Mouse (Mus musculus) liver, embryonic 11.5 days (tissue): ENCODE results near the gene Tspan17. TPM values are rescaled to one million over a fixed set of nuclear protein-coding genes. Genes with fewer than 3 reads are reported as not detected.

Experiments
- ATAC-seq: fragments of 200-750 bp; cut with Nextera tagmentation; replicated peaks from 2 replicates; pipeline ENCODE4 v1.8.0; 2017; ENCODE audit warnings: moderate number of reproducible peaks, mild to moderate bottlenecking, moderate TSS enrichment, moderate library complexity; ENCODE audit not compliant: low FRiP score
- DNase-seq: peaks from one replicate; pipeline ENCODE4 v3.0.0-alpha.2; 2017; ENCODE audit warnings: low spot score
- H3K27ac ChIP-seq: fragments of 300-500 bp; sonication (generic); 2 replicates; pipeline ENCODE4 v1.5.1; 2014; ENCODE audit warnings: mild to moderate bottlenecking, low read depth, low read length, control low read depth
- H3K27me3 ChIP-seq: fragments of 300-500 bp; sonication (generic); replicated peaks from 2 replicates; pipeline ENCODE4 v1.6.1; 2014; ENCODE audit warnings: low read length, mixed read lengths; ENCODE audit not compliant: control insufficient read depth, insufficient read depth
- H3K36me3 ChIP-seq: fragments of 300-500 bp; sonication (generic); 2 replicates; pipeline ENCODE4 v1.6.1; 2014; ENCODE audit warnings: mild to moderate bottlenecking, low read length, moderate library complexity, mixed read lengths; ENCODE audit not compliant: control insufficient read depth, insufficient read depth
- H3K4me1 ChIP-seq: fragments of 300-500 bp; sonication (generic); replicated peaks from 2 replicates; pipeline ENCODE4 v1.6.1; 2014; ENCODE audit warnings: low read length, mixed read lengths; ENCODE audit not compliant: control insufficient read depth, insufficient read depth
- H3K4me2 ChIP-seq: fragments of 300-500 bp; sonication (generic); 2 replicates; pipeline ENCODE4 v1.6.1; 2014; ENCODE audit warnings: mild to moderate bottlenecking, control low read depth, moderate library complexity
- H3K4me3 ChIP-seq: fragments of 300-500 bp; sonication (generic); 2 replicates; pipeline ENCODE4 v1.5.1; 2014; ENCODE audit warnings: low read depth, low read length, control low read depth
- H3K9ac ChIP-seq: fragments of 300-500 bp; sonication (generic); 2 replicates; pipeline ENCODE4 v1.6.1; 2014; ENCODE audit warnings: low read depth, low read length, control low read depth
- H3K9me3 ChIP-seq: fragments of 300-500 bp; sonication (generic); 2 replicates; pipeline ENCODE4 v1.6.1; 2016; ENCODE audit warnings: low read length, inconsistent platforms, mixed read lengths; ENCODE audit not compliant: control insufficient read depth
- WGBS: fragments of 180-500 bp; shearing (Covaris S2); extraction: QIAGEN DNeasy Blood & Tissue Kit; methylation state at CpG from one replicate; pipeline ENCODE4 v1.1.7; 2014; 5-methylcytosine and 5-hydroxymethylcytosine counted together
- polyA plus RNA-seq: library from polyadenylated mRNA; unstranded; fragments of >200 nt; fragmentation: Nextera tagmentation; extraction: Ambion mirVana; gene quantifications from 2 replicates; pipeline ENCODE4 v1.2.1, GENCODE M21; 2014

Tspan17 gene
- polyA plus RNA-seq, 1 experiment from 2014 or later = 2.6 TPM

GRCm38 (mm10) chr13:54797356-54797755, 8.2 kb downstream of the Tspan17 start:
- no peak overlapping the region for H3K4me2 ChIP-seq
- H3K9ac ChIP-seq = no peak overlapping the region
- ATAC-seq = no peak
- H3K36me3 ChIP-seq = no peaks in the 10 kb centered on the region
- no peak overlapping the region for H3K27ac ChIP-seq
- peaks cover 2% of the 10 kb centered on the region for H3K27me3 ChIP-seq
- H3K4me1 ChIP-seq = no peaks in the 10 kb centered on the region
- no peak overlapping the region for H3K4me3 ChIP-seq
- WGBS = 44% methylated on average over 4 of the region's 4 CpGs
- no peak for DNase-seq
- no peaks in the 10 kb centered on the region for H3K9me3 ChIP-seq

GRCm38 (mm10) chr13:54797861-54798643, 8.9 kb downstream of the Tspan17 start:
- Histone ChIP-seq H3K27me3 (no peaks in the 10 kb centered on the region; the same call in 1 of the 2 replicates), H3K4me2 (no peak overlapping the region), H3K36me3 (no peaks in the 10 kb centered on the region), H3K9me3 (no peaks in the 10 kb centered on the region), H3K4me3 (no peak overlapping the region), H3K27ac (no peak overlapping the region), H3K4me1 (no peaks in the 10 kb centered on the region), H3K9ac (no peak overlapping the region)
- WGBS = 74% methylated on average over 16 of the region's 16 CpGs
- ATAC-seq = no peak
- no peak for DNase-seq

- 55% methylated on average over 10 of the region's 10 CpGs for WGBS
- Histone ChIP-seq H3K36me3 (no peaks in the 10 kb centered on the region), H3K4me2 (no peak overlapping the region), H3K9me3 (no peaks in the 10 kb centered on the region), H3K4me1 (no peaks in the 10 kb centered on the region), H3K27me3 (no peaks in the 10 kb centered on the region; the same call in 1 of the 2 replicates), H3K27ac (no peak overlapping the region), H3K9ac (no peak overlapping the region), H3K4me3 (no peak overlapping the region)
- ATAC-seq = no peak
- no peak for DNase-seq
These were observed 9.6 kb downstream of the Tspan17 start for GRCm38 (mm10) chr13:54798740-54799139.

- DNase-seq = peak; percentile 69
- Histone ChIP-seq H3K9me3 (no peaks in the 10 kb centered on the region), H3K27ac (no peak overlapping the region), H3K9ac (no peak overlapping the region), H3K27me3 (no peaks in the 10 kb centered on the region), H3K36me3 (no peaks in the 10 kb centered on the region), H3K4me3 (no peak overlapping the region), H3K4me2 (no peak overlapping the region), H3K4me1 (no peaks in the 10 kb centered on the region)
- 21% methylated on average over 9 of the region's 9 CpGs for WGBS
- no peak for ATAC-seq
These were observed 10.5 kb downstream of the Tspan17 start for GRCm38 (mm10) chr13:54799701-54800100.

- 85% methylated on average over 4 of the region's 4 CpGs for whole genome bisulfite sequencing
These were observed 11.0 kb downstream of the Tspan17 start for GRCm38 (mm10) chr13:54800206-54800605.

GRCm38 (mm10) chr13:54803010-54803409, 13.8 kb downstream of the Tspan17 start:
- no peaks in the 10 kb centered on the region for H3K4me1 ChIP-seq

More at GRCm38 (mm10) chr13:54800206-54800605, 11.0 kb downstream of the Tspan17 start:
- no peak for DNase-seq
- H3K9me3 ChIP-seq = no peaks in the 10 kb centered on the region
- H3K4me3 ChIP-seq = no peak overlapping the region
- no peaks in the 10 kb centered on the region for H3K36me3 ChIP-seq
- H3K27me3 ChIP-seq = peaks cover 2% of the 10 kb centered on the region; the same call in 1 of the 2 replicates
- H3K4me2 ChIP-seq = no peak overlapping the region
- ATAC-seq = no peak
- H3K27ac ChIP-seq = no peak overlapping the region
- H3K9ac ChIP-seq = no peak overlapping the region
- no peaks in the 10 kb centered on the region for H3K4me1 ChIP-seq

GRCm38 (mm10) chr13:54805134-54805838, 16.1 kb downstream of the Tspan17 start:
- Histone ChIP-seq H3K4me3 (no peak overlapping the region), H3K27ac (no peak overlapping the region), H3K4me1 (no peaks in the 10 kb centered on the region), H3K36me3 (no peaks in the 10 kb centered on the region), H3K9me3 (no peaks in the 10 kb centered on the region), H3K27me3 (peaks cover 11% of the 10 kb centered on the region), H3K4me2 (no peak overlapping the region), H3K9ac (no peak overlapping the region)
- WGBS = 41% methylated on average over 21 of the region's 21 CpGs
- ATAC-seq (no peak), DNase-seq (no peak)

More at GRCm38 (mm10) chr13:54803010-54803409, 13.8 kb downstream of the Tspan17 start:
- Histone ChIP-seq H3K4me2 (no peak overlapping the region), H3K27me3 (peaks cover 11% of the 10 kb centered on the region), H3K27ac (no peak overlapping the region), H3K4me3 (no peak overlapping the region), H3K9ac (no peak overlapping the region), H3K9me3 (no peaks in the 10 kb centered on the region), H3K36me3 (no peaks in the 10 kb centered on the region)
- ATAC-seq (no peak), DNase-seq (no peak)
- WGBS = 66% methylated on average over 6 of the region's 6 CpGs

- ATAC-seq (no peak), DNase-seq (no peak)
- no peak overlapping the region for H3K27ac ChIP-seq
- H3K9me3 ChIP-seq = no peaks in the 10 kb centered on the region
- no peak overlapping the region for H3K9ac ChIP-seq
- H3K36me3 ChIP-seq = no peaks in the 10 kb centered on the region
- H3K27me3 ChIP-seq = peaks cover 11% of the 10 kb centered on the region
- 50% methylated on average over 13 of the region's 13 CpGs for WGBS
- H3K4me3 ChIP-seq = no peak overlapping the region
- H3K4me1 ChIP-seq = no peaks in the 10 kb centered on the region
- no peak overlapping the region for H3K4me2 ChIP-seq
These were observed 17.3 kb downstream of the Tspan17 start for GRCm38 (mm10) chr13:54806434-54806976.
